Mouse (Mus musculus) heart, adult 2 months (tissue): Measurements from ENCODE around the gene Nudt17.

Experiments used
- CTCF ChIP-seq: fragments of 200-600 bp; IDR thresholded peaks from 2 replicates; pipeline ENCODE4 v1.8.1; 2022; ENCODE audit warnings: antibody characterized with exemption, mild to moderate bottlenecking, moderate library complexity
- EP300 ChIP-seq: fragments of 200-500 bp; IDR thresholded peaks from 2 replicates; pipeline ENCODE4 v1.6.1; 2011; ENCODE audit warnings: low read depth, low read length, control low read depth; ENCODE audit not compliant: insufficient read depth
- POLR2A ChIP-seq: fragments of 200-500 bp; IDR thresholded peaks from 2 replicates; pipeline ENCODE4 v1.6.1; 2011; ENCODE audit warnings: mild to moderate bottlenecking, low read depth, low read length, control low read depth; ENCODE audit not compliant: insufficient read depth

GRCm38 (mm10) chr3:96704778-96705177 is 3.6 kb downstream of the Nudt17 start:
- peak; percentile 65 for TF ChIP-seq CTCF
- no peak for TF ChIP-seq POLR2A
- no peak for TF ChIP-seq EP300
